Mouse (Mus musculus) cerebellum, adult 11-12 months (tissue): Measurements from ENCODE around the gene Gm15517.

Experiments
- DNase-seq: peaks from one replicate; pipeline ENCODE4 v3.0.0; 2022

Gene Gm15517

GRCm38 (mm10) chr7:44310285-44310877 is 49.1 kb downstream of the Gm15517 start:
- peak; percentile 72 for DNase-seq

DNA sequence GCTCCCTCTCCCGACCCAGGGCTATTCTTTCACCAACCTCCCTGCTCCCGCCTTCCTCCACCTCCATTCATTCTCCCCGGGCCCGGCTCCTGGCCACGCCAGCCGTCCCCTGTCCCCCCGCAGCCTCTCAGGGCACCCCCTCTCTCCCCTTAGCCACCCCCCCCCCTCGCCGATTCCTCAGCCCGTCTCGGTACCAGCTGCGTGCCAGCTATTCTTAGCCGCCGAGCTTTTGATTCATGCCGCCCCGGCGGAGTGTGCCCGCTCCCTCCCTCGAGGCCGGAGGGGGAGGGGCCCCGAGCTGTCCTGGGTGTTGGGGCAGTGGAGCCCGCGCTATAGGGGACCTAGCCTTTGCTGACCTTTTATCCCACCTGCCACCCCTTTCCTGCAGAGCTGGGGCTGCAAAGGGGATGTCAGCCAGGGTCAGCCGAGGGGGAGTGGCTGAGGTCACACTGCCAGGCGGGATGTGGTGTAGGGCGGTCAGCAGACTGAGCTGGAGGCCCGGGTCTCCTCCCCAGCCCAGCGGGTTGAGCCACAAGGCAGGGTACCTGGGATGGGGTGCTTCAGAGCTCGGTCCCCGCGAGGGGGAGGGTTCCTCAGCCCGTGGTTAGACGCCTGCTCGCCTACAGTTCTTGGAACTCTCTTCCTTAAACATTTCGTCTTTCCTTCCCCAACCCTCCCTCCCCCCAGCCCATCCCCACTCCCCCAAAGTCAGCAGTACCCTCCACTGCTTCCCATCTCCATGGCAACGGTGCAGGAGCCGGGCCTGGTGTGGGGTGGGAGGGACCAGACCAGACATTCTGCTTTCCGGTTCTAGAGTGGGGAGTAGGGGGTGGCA is 49.8 kb downstream of the Gm15517 start:
- peak; percentile 72 for DNase-seq
